Mouse (Mus musculus): ENCODE data around the gene Ilf2.

The Ilf2 gene

GRCm38 (mm10) chr3:90508950-90509746 is 33.2 kb downstream of the Ilf2 start, which contains the start of gene Chtop:
TSS of gene Chtop (minus strand) at chr3:90509498.
- in situ Hi-C loops (cut with MboI), result no loop called here

DNA sequence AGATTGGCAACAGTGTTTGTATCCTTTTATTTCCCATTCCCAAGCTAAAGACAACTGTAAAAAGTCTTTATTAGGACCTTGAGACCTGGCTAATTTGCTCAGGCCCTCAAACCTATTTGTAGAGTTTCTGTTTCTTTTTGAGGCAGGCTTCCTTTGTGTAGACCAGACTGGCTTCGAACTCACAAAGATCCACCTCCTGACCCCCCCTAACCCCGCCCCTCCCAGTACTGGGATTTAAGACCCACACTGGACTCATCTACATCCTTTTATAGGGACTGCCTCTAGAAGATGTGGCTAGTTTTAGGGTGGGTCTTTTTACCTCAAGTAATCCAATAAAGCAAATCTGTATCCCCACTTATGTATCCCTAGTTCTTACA is 33.8 kb downstream of the Ilf2 start:
- in situ Hi-C loops (cut with MboI), result loop anchor here (10.0 kb wide), 1 partner anchor 105 kb away; the partner anchor contains the start of gene S100a6

DNA sequence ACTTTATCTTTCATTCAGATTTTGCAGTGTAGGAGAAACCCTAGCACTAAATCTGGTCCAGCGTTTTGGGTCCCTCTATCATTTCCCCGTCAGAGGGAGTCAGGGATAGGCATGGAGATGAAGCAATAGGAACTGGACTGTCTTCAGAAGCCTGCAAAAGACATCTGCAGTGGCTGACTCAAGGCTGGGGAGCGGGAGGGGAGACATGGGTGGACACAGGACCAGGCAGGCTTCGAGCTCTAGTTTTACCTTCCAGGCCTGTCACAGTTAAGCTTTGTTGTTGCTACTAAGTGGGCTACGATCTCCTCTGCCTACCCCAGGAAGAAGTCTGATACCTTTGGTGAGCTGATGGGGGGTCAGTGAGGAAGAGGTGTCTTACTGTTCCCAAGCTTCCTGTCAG is 36.4 kb downstream of the Ilf2 start:
- in situ Hi-C loops (cut with MboI), result loop anchor here (10.0 kb wide), 1 partner anchor 103 kb away; the partner anchor contains the start of gene S100a6

GRCm38 (mm10) chr3:90512948-90513642 is 37.2 kb downstream of the Ilf2 start:
- in situ Hi-C loops (cut with MboI), result loop anchor here (10.0 kb wide), 1 partner anchor 102 kb away; the partner anchor contains the start of gene S100a6

GRCm38 (mm10) chr3:90513796-90514590 is 38.1 kb downstream of the Ilf2 start, which contains the start of the genes S100a1 and S100a13:
TSS of gene S100a1 (minus strand) at chr3:90514392.
TSS of gene S100a13 (plus strand) at chr3:90514435.
- in situ Hi-C loops (cut with MboI), result loop anchor here (10.0 kb wide), 1 partner anchor 101 kb away; the partner anchor contains the start of gene S100a6

GRCm38 (mm10) chr3:90514691-90515090 is 38.8 kb downstream of the Ilf2 start:
- in situ Hi-C loops (cut with MboI), result loop anchor here (10.0 kb wide), 1 partner anchor 100 kb away; the partner anchor contains the start of gene S100a6

GRCm38 (mm10) chr3:90515242-90515641 is 39.3 kb downstream of the Ilf2 start:
- in situ Hi-C loops (cut with MboI), result loop anchor here (10.0 kb wide), 1 partner anchor 100 kb away; the partner anchor contains the start of gene S100a6

GRCm38 (mm10) chr3:90515789-90516188 is 39.9 kb downstream of the Ilf2 start:
- in situ Hi-C loops (cut with MboI), result loop anchor here (10.0 kb wide), 1 partner anchor 99 kb away; the partner anchor contains the start of gene S100a6

DNA sequence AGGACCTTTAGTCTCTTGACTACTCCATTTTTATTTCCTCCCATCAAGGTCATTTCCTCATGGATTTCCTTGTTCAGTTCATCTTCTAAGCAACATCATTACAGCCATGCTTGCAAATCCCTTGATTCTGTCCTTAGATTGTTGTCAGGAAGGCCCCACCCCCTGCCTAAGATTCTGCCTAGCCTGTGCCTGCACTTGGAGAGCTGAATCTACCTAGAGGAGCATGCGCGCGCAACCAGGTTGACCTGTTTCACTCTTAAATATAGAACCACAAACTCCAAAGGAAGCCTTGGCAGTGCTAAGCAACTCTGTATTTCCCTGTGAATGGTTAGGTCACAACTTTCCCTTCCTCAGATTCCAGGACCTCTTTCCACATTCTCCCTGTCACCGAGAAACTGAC is 41.8 kb downstream of the Ilf2 start:
- in situ Hi-C loops (cut with MboI), result loop anchor here (10.0 kb wide), 1 partner anchor 97 kb away; the partner anchor contains the start of gene S100a6

DNA sequence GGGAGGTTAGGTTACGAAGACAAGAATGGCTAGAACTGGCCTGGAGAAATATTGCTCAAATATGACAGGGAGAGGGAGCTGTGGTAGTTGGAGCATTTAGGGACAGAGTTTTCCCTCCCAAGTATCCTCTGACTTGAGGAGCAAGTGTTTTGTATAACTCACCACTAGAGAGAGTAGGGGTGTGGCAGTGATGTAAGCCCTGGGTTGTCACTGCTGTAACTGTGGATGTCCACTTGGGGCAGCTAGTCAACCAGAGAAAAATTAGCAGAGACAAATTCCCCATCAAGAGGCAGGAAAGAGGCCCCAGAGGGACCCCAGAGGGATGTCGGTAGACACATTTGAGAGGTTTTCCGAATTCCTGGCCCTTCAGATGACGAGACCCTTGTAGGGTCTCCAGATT is 49.5 kb downstream of the Ilf2 start:
- in situ Hi-C loops (cut with MboI), result no loop called here

DNA sequence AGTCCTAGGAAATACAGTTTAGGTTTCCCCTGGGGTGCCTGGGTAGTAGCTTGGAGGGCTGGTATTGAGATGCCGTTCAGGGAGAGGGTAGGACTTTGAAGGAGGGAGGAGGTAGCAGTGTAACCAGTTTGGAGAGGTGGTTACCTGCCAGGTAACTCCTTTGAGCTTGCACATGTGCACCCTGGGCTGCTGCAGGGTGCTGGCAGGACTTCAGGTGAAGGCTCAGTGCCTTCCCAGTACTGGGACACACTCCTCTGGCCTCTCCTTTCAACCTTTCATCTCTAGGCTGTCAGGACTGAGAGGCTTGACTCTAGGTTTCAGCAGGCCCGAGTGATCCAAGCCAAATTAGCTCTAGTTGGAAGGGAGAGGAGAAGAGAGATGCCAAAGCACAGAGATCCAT is 50.1 kb downstream of the Ilf2 start:
- in situ Hi-C loops (cut with MboI), result no loop called here

- in situ Hi-C loops (cut with MboI), result no loop called here
Measured at GRCm38 (mm10) chr3:90526580-90526979, 50.7 kb downstream of the Ilf2 start, which contains the start of gene S100a14. TSS of gene S100a14 (plus strand) at chr3:90526856.

DNA sequence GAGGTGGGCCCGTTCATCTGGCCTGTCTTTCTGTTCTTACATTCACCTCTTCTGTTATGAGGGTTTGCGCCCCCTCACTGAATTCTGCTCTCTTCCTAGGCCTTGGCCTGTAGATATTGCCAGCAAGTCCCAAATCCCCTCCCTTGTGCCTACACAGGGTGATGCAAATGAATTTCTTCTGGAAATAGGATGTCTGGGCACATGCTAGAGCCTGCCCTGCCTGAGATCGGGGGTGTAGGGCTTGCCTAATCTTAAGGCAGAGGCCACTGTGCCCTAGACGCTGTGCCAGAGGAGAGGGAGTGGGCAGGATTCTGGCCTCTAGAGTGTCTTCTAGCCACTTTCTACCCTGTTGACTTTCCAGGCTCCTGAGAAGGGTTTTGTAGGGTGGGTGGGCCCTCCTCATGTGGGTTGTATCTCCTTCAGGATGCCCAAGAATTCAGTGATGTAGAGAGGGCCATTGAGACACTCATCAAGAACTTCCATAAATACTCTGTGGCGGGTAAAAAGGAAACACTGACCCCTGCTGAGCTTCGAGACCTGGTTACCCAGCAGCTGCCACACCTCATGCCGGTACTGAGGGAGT is 51.5 kb downstream of the Ilf2 start:
- in situ Hi-C loops (cut with MboI), result no loop called here

DNA sequence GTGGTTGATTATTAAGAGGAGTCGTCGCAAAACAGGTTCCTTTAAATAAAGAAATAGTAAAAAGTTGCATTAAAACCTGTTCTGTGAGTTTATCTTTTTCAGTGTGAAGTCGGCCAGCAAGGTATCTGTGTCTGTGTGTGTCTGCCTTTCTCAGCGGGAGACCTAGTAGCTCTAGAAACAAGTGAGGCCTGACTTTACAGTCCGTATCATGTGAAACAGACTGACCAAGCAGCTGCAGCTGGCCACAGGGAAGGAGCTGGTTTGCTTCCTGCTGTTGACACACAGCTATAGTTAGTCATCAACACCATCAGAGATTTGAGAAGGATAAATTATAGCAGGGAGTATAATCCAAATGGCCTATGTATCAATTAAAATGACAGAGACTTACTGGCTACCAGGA is 55.8 kb downstream of the Ilf2 start:
- in situ Hi-C loops (cut with MboI), result no loop called here

- in situ Hi-C loops (cut with MboI), result no loop called here
Measured at GRCm38 (mm10) chr3:90535446-90535845, 59.5 kb downstream of the Ilf2 start.

DNA sequence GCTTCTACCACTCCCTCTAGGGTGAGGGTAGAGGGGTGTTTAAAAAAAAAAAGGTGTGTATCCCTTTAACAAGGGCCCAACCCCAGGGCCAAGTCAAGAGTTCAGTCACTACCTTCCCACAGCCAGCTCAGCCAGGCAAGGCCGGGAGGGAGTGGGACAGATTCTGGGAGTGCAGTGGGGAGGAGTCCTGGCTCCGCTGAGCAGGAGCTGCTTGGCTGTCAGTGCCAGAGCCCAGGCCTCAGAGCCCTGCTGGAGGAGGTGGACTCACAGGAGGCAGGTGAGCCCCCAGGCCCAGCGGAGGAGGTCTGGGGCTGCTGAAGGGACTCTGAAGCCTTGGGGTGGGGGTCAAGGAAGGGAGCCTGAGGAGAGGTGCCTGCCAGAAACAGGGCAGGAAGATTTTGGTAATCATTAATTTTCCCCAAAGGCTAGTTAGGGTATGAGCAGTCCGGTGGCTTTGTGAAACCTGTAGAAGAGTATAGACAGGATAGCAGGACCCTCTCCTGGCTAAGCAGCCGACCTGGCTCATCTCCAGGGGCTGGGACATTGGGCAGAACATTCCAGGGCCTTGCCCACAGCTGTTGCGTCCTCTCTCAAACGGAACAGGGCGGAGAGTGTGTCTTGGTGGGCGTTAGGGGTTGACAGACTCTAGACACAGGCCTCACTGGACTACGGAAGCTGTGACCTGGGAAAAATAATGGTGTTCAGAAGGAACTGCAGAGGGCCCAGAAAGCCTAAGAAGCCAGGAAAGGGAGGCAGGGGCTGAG is 61.4 kb downstream of the Ilf2 start, which contains the start of gene S100a16:
Gene S100a16 (plus strand): TSS at position 114 of the 764 bp plus-strand sequence.
- in situ Hi-C loops (cut with MboI), result no loop called here

DNA sequence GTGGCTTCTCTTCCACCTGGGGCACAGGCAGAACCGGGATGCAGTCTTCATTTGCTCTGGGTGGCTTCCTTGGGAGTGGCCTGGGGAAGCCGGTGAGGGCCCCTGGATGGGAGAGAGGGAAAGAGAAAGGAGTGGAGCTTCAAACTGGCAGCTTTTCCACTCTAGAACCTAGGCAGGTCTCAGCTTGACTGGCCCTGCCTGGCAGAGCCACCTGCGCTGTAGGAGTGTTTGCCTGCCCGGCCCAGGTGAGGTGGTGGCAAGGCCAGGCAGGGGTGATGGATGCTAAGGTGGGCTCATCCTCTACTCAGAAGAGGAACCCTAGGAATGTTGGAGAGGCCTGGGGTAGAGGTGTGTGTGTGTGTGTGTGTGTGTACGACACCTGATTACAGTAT is 62.0 kb downstream of the Ilf2 start:
- in situ Hi-C loops (cut with MboI), result no loop called here
